Mouse (Mus musculus) ES-Bruce4 (cell line): ENCODE measurements around the gene Ankrd35. TPM values are rescaled to one million over a fixed set of nuclear protein-coding genes. Genes with fewer than 3 reads are reported as not detected.
"Not testable (repeated sequence)": the region's sequence is repeated elsewhere in the genome, so short reads cannot be mapped to it uniquely, and the experiment has no call there.

Experiments used
- H3K27ac ChIP-seq: 2 replicates; pipeline ENCODE4 v1.5.1; 2012; ENCODE audit warnings: low read length, inconsistent platforms; ENCODE audit not compliant: insufficient read depth
- H3K27me3 ChIP-seq: 2 replicates; pipeline ENCODE4 v1.6.1; 2012; ENCODE audit warnings: mild to moderate bottlenecking, low read length, inconsistent platforms; ENCODE audit not compliant: control insufficient read depth, poor library complexity, insufficient read depth, severe bottlenecking
- H3K36me3 ChIP-seq: 2 replicates; pipeline ENCODE4 v1.6.1; 2012; ENCODE audit warnings: inconsistent platforms, mild to moderate bottlenecking, low read length, moderate library complexity; ENCODE audit not compliant: control insufficient read depth, poor library complexity, insufficient read depth, severe bottlenecking
- H3K4me1 ChIP-seq: one replicate; pipeline ENCODE4 v1.8.1; 2011; ENCODE audit warnings: low read length; ENCODE audit not compliant: control insufficient read depth, insufficient read depth
- H3K4me3 ChIP-seq: 2 replicates; pipeline ENCODE4 v1.5.1; 2011; ENCODE audit warnings: low read depth, mild to moderate bottlenecking, low read length
- H3K9ac ChIP-seq: 2 replicates; pipeline ENCODE4 v1.6.1; 2012; ENCODE audit warnings: low read depth, mild to moderate bottlenecking, inconsistent platforms; ENCODE audit not compliant: poor library complexity, severe bottlenecking
- H3K9me3 ChIP-seq: replicated peaks from 2 replicates; pipeline ENCODE4 v1.6.1; 2012; ENCODE audit warnings: mild to moderate bottlenecking, low read length, inconsistent platforms; ENCODE audit not compliant: control insufficient read depth, poor library complexity, insufficient read depth, severe bottlenecking
- CTCF ChIP-seq: IDR thresholded peaks from one replicate; pipeline ENCODE4 v1.8.1; 2011; ENCODE audit warnings: low read depth, low read length
- EP300 ChIP-seq: IDR thresholded peaks from 2 replicates; pipeline ENCODE4 v1.6.1; 2011; ENCODE audit warnings: low read depth, low read length; ENCODE audit not compliant: insufficient read depth
- POLR2A ChIP-seq: IDR thresholded peaks from one replicate; pipeline ENCODE4 v1.8.1; 2011; ENCODE audit warnings: low read length; ENCODE audit not compliant: insufficient read depth
- polyA plus RNA-seq: library from polyadenylated mRNA; stranded (reverse); fragments of >200 nt; gene quantifications from 2 replicates; pipeline ENCODE4 v1.2.4, GENCODE M21; 2011; ENCODE audit warnings: low read depth; ENCODE audit not compliant: missing spikeins, insufficient read depth, insufficient read length

The Ankrd35 gene
- polyA plus RNA-seq, 1 experiment: 3.5 TPM

DNA sequence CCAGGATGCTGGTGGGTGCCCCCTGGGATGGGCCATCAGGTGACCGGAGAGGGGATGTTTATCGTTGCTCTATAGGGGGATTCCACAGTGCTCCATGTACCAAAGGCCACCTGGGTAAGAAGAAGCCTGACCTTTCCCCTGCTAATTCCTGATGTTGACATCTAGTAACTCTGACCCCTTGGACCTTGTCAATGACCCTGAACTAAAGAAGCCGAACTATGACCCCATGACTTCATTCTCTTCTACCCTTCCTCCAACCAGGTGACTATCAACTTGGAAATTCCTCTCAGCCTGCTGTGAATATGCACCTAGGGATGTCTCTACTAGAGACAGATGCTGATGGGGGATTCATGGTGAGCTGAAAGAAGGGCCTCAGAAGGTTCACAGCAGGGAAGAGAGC is 22.6 kb upstream of the Ankrd35 start:
- Histone ChIP-seq H3K27ac (no peak overlapping the region), H3K27me3 (no peaks in the 10 kb centered on the region), H3K4me3 (no peak overlapping the region), H3K9ac (no peak overlapping the region), H3K4me1 (peaks cover 2% of the 10 kb centered on the region), H3K9me3 (no peaks in the 10 kb centered on the region), H3K36me3 (peaks cover 5% of the 10 kb centered on the region; the same call in 1 of the 2 replicates)
- no peak for TF ChIP-seq EP300
- TF ChIP-seq POLR2A: no peak
- no peak for TF ChIP-seq CTCF

DNA sequence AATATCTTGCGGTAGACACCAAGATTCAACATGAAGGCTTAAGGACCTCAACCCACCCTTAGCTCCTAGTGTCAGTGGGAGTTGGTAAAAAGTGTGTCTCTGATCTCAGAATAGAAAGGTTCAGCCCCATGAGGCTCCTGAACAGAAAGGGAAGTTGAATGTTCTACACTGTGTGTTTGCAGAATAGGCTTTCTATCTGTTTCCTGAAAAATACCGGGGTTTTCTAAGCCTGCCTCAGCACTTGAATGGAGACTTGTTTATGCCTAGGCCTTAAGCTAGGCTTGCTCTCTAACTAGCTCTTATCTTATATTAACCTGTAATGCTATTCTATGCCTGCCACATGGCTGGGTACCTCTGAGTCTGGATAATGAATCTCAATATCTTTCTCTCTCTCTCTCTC is 9.0 kb upstream of the Ankrd35 start:
- H3K4me1 ChIP-seq: no peaks in the 10 kb centered on the region
- no peak overlapping the region for H3K9ac ChIP-seq
- H3K36me3 ChIP-seq: no peaks in the 10 kb centered on the region
- no peak overlapping the region for H3K4me3 ChIP-seq
- no peak for TF ChIP-seq POLR2A
- TF ChIP-seq CTCF: no peak
- TF ChIP-seq EP300: no peak
- no peaks in the 10 kb centered on the region for H3K9me3 ChIP-seq
- no peak overlapping the region for H3K27ac ChIP-seq
- no peaks in the 10 kb centered on the region for H3K27me3 ChIP-seq

DNA sequence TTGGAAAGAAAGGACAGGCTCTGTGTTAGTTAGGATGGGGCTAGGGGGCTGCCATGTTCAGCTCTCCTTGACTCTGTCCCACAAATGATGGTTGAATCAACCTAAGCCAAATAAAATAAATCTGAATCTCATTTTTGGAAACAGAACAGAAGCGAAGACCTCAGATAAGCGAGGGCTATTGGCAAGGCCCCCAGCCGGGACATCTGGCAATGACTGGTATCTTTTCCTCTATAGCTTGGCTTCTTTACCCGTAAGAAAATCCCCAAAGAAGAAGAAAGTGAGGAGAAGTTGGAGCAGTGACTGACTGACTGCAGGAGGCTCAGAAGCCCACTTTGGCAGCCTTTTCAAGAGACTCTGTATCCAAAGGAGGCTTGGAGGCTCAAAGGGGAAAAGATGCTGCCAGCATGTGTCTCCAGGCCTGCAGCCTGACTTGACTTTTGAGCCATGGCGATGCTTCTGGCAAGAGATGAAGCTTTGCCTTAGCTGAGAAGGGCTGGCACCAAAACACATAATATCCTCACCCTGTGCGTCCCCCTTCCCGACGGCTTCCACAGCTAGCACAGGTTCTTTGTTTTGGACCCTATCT is 7.1 kb upstream of the Ankrd35 start:
- H3K27ac ChIP-seq: peak overlapping the region; percentile 35
- no peaks in the 10 kb centered on the region for H3K36me3 ChIP-seq
- no peaks in the 10 kb centered on the region for H3K9me3 ChIP-seq
- no peaks in the 10 kb centered on the region for H3K27me3 ChIP-seq
- H3K4me1 ChIP-seq: no peaks in the 10 kb centered on the region
- peak overlapping the region; percentile 18; the same call in 1 of the 2 replicates for H3K4me3 ChIP-seq
- H3K9ac ChIP-seq: peak overlapping the region; percentile 34
- no peak for TF ChIP-seq CTCF
- no peak for TF ChIP-seq EP300
- no peak for TF ChIP-seq POLR2A

- no peaks in the 10 kb centered on the region for H3K36me3 ChIP-seq
- H3K9me3 ChIP-seq: no peaks in the 10 kb centered on the region
- H3K4me1 ChIP-seq: no peaks in the 10 kb centered on the region
- H3K27ac ChIP-seq: peak overlapping the region; percentile 73
- H3K27me3 ChIP-seq: no peaks in the 10 kb centered on the region
- TF ChIP-seq POLR2A (no peak), EP300 (peak; percentile 85), CTCF (peak; percentile 54)
- H3K4me3 ChIP-seq: peak overlapping the region; percentile 54
- H3K9ac ChIP-seq: peak overlapping the region; percentile 34
Measured at GRCm38 (mm10) chr3:96663432-96664239, 6.3 kb upstream of the Ankrd35 start.

GRCm38 (mm10) chr3:96665732-96666363 is 4.1 kb upstream of the Ankrd35 start:
- not testable (repeated sequence) for H3K9ac ChIP-seq, H3K36me3 ChIP-seq, H3K4me3 ChIP-seq, H3K4me1 ChIP-seq, H3K27me3 ChIP-seq, H3K9me3 ChIP-seq, H3K27ac ChIP-seq

DNA sequence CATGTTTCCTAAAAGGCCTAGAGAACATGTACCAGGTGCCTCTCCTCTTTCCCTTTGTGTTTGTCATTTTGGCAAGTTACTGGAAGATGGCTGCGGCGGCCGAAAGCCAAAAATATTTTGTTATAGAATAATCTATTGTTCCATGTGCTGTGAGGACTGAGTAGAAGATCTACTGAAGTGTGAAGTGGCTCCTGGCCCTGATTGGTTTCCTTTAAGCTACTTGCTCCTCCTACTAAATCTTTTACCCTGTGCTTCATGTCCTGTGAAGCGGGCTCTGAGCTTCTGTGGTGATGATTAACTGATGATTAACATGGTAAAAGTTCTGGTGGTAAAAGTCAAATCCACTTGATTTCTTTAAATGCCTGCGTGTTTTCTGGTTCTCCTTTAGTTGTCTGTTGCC is 3.0 kb upstream of the Ankrd35 start:
- no peak overlapping the region for H3K4me3 ChIP-seq
- TF ChIP-seq EP300 (no peak), CTCF (no peak), POLR2A (no peak)
- no peaks in the 10 kb centered on the region for H3K9me3 ChIP-seq
- no peak overlapping the region for H3K27ac ChIP-seq
- H3K36me3 ChIP-seq: no peaks in the 10 kb centered on the region
- H3K4me1 ChIP-seq: no peaks in the 10 kb centered on the region
- H3K27me3 ChIP-seq: no peaks in the 10 kb centered on the region
- H3K9ac ChIP-seq: no peak overlapping the region
